28 mouse cellular contexts compared by ENCODE assay signal in genomic region chr3:115941464-115941863, GRCm38 (mm10).
"Had no signal": no experiment of that assay in that cellular context is flagged by ENCODE, and none has a peak within 500 bp of the region (broad histone marks: within the 10 kb centered on the region; RNA-seq: fewer than 3 reads in every experiment).

No protein-coding gene starts in this region.

- H3K9me3 ChIP-seq: embryonic facial prominence, embryonic 10.5 days; embryonic facial prominence, embryonic 12.5 days; embryonic facial prominence, embryonic 13.5 days; embryonic facial prominence, embryonic 15.5 days; forebrain, embryonic 10.5 days; forebrain, embryonic 12.5 days; forebrain, embryonic 13.5 days; forebrain, embryonic 15.5 days had no signal

- ATAC-seq: forebrain, embryonic 13.5 days; forebrain, embryonic 14.5 days; forebrain, embryonic 15.5 days; forebrain, embryonic 16.5 days; forebrain, postnatal 0 days had no signal

- H3K9ac ChIP-seq: embryonic facial prominence, embryonic 12.5 days; embryonic facial prominence, embryonic 13.5 days; embryonic facial prominence, embryonic 15.5 days; forebrain, embryonic 12.5 days; forebrain, embryonic 13.5 days; forebrain, embryonic 15.5 days; forebrain, postnatal 0 days had no signal

- H3K4me1 ChIP-seq: embryonic facial prominence, embryonic 10.5 days; embryonic facial prominence, embryonic 12.5 days; embryonic facial prominence, embryonic 13.5 days; embryonic facial prominence, embryonic 15.5 days; forebrain, embryonic 10.5 days; forebrain, embryonic 12.5 days; forebrain, embryonic 13.5 days; forebrain, embryonic 15.5 days had no signal

- H3K4me2 ChIP-seq: embryonic facial prominence, embryonic 12.5 days; embryonic facial prominence, embryonic 13.5 days; embryonic facial prominence, embryonic 15.5 days; forebrain, embryonic 12.5 days; forebrain, embryonic 13.5 days; forebrain, embryonic 15.5 days had no signal

- H3K4me3 ChIP-seq: embryonic facial prominence, embryonic 10.5 days; embryonic facial prominence, embryonic 12.5 days; embryonic facial prominence, embryonic 13.5 days; embryonic facial prominence, embryonic 15.5 days; erythroblast, embryonic 14.5 days; forebrain, embryonic 10.5 days; forebrain, embryonic 12.5 days; forebrain, embryonic 13.5 days; forebrain, embryonic 15.5 days; gastrocnemius, adult 2 months; heart, adult 2 months had no signal

- H3K27me3 ChIP-seq: embryonic facial prominence, embryonic 12.5 days; embryonic facial prominence, embryonic 13.5 days; embryonic facial prominence, embryonic 15.5 days; forebrain, embryonic 12.5 days; forebrain, embryonic 13.5 days; forebrain, embryonic 15.5 days had no signal

- DNase-seq: cerebellum, adult 2 months; cerebellum, adult 8-10 months; cerebellum, adult 9-10 months; cerebellum, adult 9-11 months; cerebellum, postnatal 10 days; cerebellum, postnatal 14 days; cerebellum, postnatal 25 days; cerebellum, postnatal 36 days; embryo, embryonic 11 days; forebrain, postnatal 0 days; gastrocnemius, adult 2 months; gastrocnemius, postnatal 10 days; gastrocnemius, postnatal 14 days; gastrocnemius, postnatal 25 days; gastrocnemius, postnatal 36 days; heart, adult 18-20 months; heart, adult 2 months had no signal

- H3K27ac ChIP-seq: embryonic facial prominence, embryonic 10.5 days; embryonic facial prominence, embryonic 12.5 days; embryonic facial prominence, embryonic 13.5 days; embryonic facial prominence, embryonic 15.5 days; forebrain, embryonic 10.5 days; forebrain, embryonic 12.5 days; forebrain, embryonic 13.5 days; forebrain, embryonic 15.5 days; gastrocnemius, adult 2 months; heart, adult 2 months had no signal
